Mouse (Mus musculus) brain, embryonic 18.5 days (tissue): ENCODE data around the gene Cd47.

ENCODE experiments used
- DNase-seq: peaks from one replicate; pipeline ENCODE4 v3.0.0-alpha.2; 2012; ENCODE audit warnings: low read depth, low spot score

Cd47 gene

GRCm38 (mm10) chr16:49799597-49800561 is at the start of gene Cd47:
Gene Cd47, plus strand, starts transcription at chr16:49800533.
- DNase-seq, result no peak

- no peak for DNase-seq
Measured at GRCm38 (mm10) chr16:49752906-49753305, 47.4 kb upstream of the Cd47 start.

- no peak for DNase-seq
Measured at GRCm38 (mm10) chr16:49753318-49753717, 47.0 kb upstream of the Cd47 start.

GRCm38 (mm10) chr16:49760517-49761203 is 39.7 kb upstream of the Cd47 start:
- no peak for DNase-seq

GRCm38 (mm10) chr16:49761981-49762380 is 38.4 kb upstream of the Cd47 start:
- no peak for DNase-seq

- DNase-seq, result no peak
Measured at GRCm38 (mm10) chr16:49766326-49766725, 34.0 kb upstream of the Cd47 start.

- no peak for DNase-seq
Measured at GRCm38 (mm10) chr16:49768491-49769031, 31.8 kb upstream of the Cd47 start.

- DNase-seq, result no peak
Measured at GRCm38 (mm10) chr16:49769831-49770261, 30.5 kb upstream of the Cd47 start.

- no peak for DNase-seq
Measured at GRCm38 (mm10) chr16:49770320-49771189, 29.8 kb upstream of the Cd47 start.

GRCm38 (mm10) chr16:49771609-49772396 is 28.5 kb upstream of the Cd47 start:
- DNase-seq, result no peak

- DNase-seq, result no peak
Measured at GRCm38 (mm10) chr16:49772576-49772975, 27.8 kb upstream of the Cd47 start.

GRCm38 (mm10) chr16:49773068-49773467 is 27.3 kb upstream of the Cd47 start:
- DNase-seq, result no peak

- no peak for DNase-seq
Measured at GRCm38 (mm10) chr16:49774059-49775001, 26.0 kb upstream of the Cd47 start.

GRCm38 (mm10) chr16:49775002-49775966 is 25.0 kb upstream of the Cd47 start:
- DNase-seq, result no peak

- no peak for DNase-seq
Measured at GRCm38 (mm10) chr16:49776981-49777380, 23.4 kb upstream of the Cd47 start.

GRCm38 (mm10) chr16:49781556-49782156 is 18.7 kb upstream of the Cd47 start:
- DNase-seq, result no peak

GRCm38 (mm10) chr16:49783369-49783768 is 17.0 kb upstream of the Cd47 start:
- DNase-seq, result no peak

- DNase-seq, result no peak
Measured at GRCm38 (mm10) chr16:49786116-49786515, 14.2 kb upstream of the Cd47 start.
